Mouse (Mus musculus): ENCODE data around the gene Kat5.

The Kat5 gene

GRCm38 (mm10) chr19:5609547-5610404 lies at the start of gene Kat5:
TSS of gene Kat5 (minus strand) at chr19:5610237.
- DNase-seq (ENCODE audit: low spot score), result peak; percentile 85

GRCm38 (mm10) chr19:5654720-5655298 lies 44.8 kb upstream of the Kat5 start:
- no peak for DNase-seq (ENCODE audit: low spot score)

- DNase-seq (ENCODE audit: low spot score), result no peak
Measured at GRCm38 (mm10) chr19:5653969-5654719, 44.1 kb upstream of the Kat5 start.

- DNase-seq (ENCODE audit: low spot score), result no peak
Measured at GRCm38 (mm10) chr19:5652570-5652969, 42.5 kb upstream of the Kat5 start.

- DNase-seq (ENCODE audit: low spot score), result no peak
Measured at GRCm38 (mm10) chr19:5651502-5652274, 41.7 kb upstream of the Kat5 start.

- no peak for DNase-seq (ENCODE audit: low spot score)
Measured at GRCm38 (mm10) chr19:5649298-5649741, 39.3 kb upstream of the Kat5 start.

GRCm38 (mm10) chr19:5648401-5649297 lies 38.6 kb upstream of the Kat5 start:
- DNase-seq (ENCODE audit: low spot score), result peak; percentile 75

- DNase-seq (ENCODE audit: low spot score), result no peak
Measured at GRCm38 (mm10) chr19:5647791-5648190, 37.8 kb upstream of the Kat5 start.

GRCm38 (mm10) chr19:5646731-5647330 lies 36.8 kb upstream of the Kat5 start:
- DNase-seq (ENCODE audit: low spot score), result no peak

GRCm38 (mm10) chr19:5645280-5645679 lies 35.2 kb upstream of the Kat5 start:
- DNase-seq (ENCODE audit: low spot score), result no peak

- DNase-seq (ENCODE audit: low spot score), result no peak
Measured at GRCm38 (mm10) chr19:5641641-5642040, 31.6 kb upstream of the Kat5 start.

GRCm38 (mm10) chr19:5641021-5641420 lies 31.0 kb upstream of the Kat5 start:
- no peak for DNase-seq (ENCODE audit: low spot score)

- no peak for DNase-seq (ENCODE audit: low spot score)
Measured at GRCm38 (mm10) chr19:5640339-5640738, 30.3 kb upstream of the Kat5 start.

GRCm38 (mm10) chr19:5638416-5639005 lies 28.5 kb upstream of the Kat5 start:
- no peak for DNase-seq (ENCODE audit: low spot score)

- peak; percentile 88 for DNase-seq (ENCODE audit: low spot score)
Measured at GRCm38 (mm10) chr19:5637069-5638047, 27.3 kb upstream of the Kat5 start, which contains the start of gene Rela. TSS of gene Rela (plus strand) at chr19:5637483.

GRCm38 (mm10) chr19:5636571-5637041 lies 26.6 kb upstream of the Kat5 start:
- no peak for DNase-seq (ENCODE audit: low spot score)

GRCm38 (mm10) chr19:5636036-5636570 lies 26.1 kb upstream of the Kat5 start:
- no peak for DNase-seq (ENCODE audit: low spot score)

GRCm38 (mm10) chr19:5632120-5632519 lies 22.1 kb upstream of the Kat5 start:
- DNase-seq (ENCODE audit: low spot score), result no peak

All from ovary, postnatal 14 days (tissue).